In genomic region chr13:57977721-57978120, GRCm38 (mm10) we compare ENCODE assay signal across 23 mouse cellular contexts.
DNase-seq lines count a peak whose midpoint lies in the region; TF ChIP-seq lines count a peak whose summit lies in the region.
"Had no signal": no experiment of that assay in that cellular context is flagged by ENCODE, and none has a peak within 500 bp of the region (broad histone marks: within the 10 kb centered on the region; RNA-seq: fewer than 3 reads in every experiment).

No protein-coding gene starts in this region.

- no peak for DNase-seq in layer of hippocampus, adult 2 months (ENCODE audit: low spot score in 2 of 2)
- no peak for DNase-seq in layer of hippocampus, adult 9-10 months (ENCODE audit: low spot score)
- peak; percentile 20 for DNase-seq in thymus, postnatal 4 days
- no peak for DNase-seq in thymus, postnatal 10 days (ENCODE audit: low spot score in 2 of 2)
- peak; percentile 39 for DNase-seq in ZHBTc4 (ENCODE audit: low read depth, low spot score)
- peak; percentile 53 for DNase-seq in testis, postnatal 14 days (ENCODE audit: low spot score)
- no peak for DNase-seq in right cerebral cortex, adult 18-20 months
- DNase-seq in right cerebral cortex, postnatal 14 days, result no peak
- DNase-seq: adrenal gland, postnatal 10 days; B cell, adult 2 months; cerebellum, adult 9-11 months; gastrocnemius, postnatal 36 days; heart, postnatal 36 days; kidney, adult 9 months; kidney, postnatal 14 days; layer of hippocampus, postnatal 36 days; lung, postnatal 10 days; thymus, adult 2 months had no signal

- peak; percentile 46 for TF ChIP-seq CTCF in layer of hippocampus, adult 2 months (conservative IDR thresholded peaks at IDR 0.05)

- H3K27ac ChIP-seq in layer of hippocampus, adult 2 months, result no peak overlapping the region
- H3K27ac ChIP-seq: embryonic facial prominence, embryonic 10.5 days; heart, embryonic 15.5 days; hindbrain, embryonic 14.5 days; intestine, embryonic 15.5 days; midbrain, embryonic 12.5 days had no signal

- H3K4me3 ChIP-seq in layer of hippocampus, adult 2 months, result no peak overlapping the region
- H3K4me3 ChIP-seq: embryonic facial prominence, embryonic 10.5 days; heart, embryonic 15.5 days; intestine, embryonic 15.5 days; midbrain, embryonic 12.5 days had no signal

Comparison
In these comparisons a context has a peak if more than half of its experiments do, and no peak if none do; other contexts are left out.
1. DNase-seq: peak in thymus, postnatal 4 days (single experiment), ZHBTc4 (single experiment) and testis, postnatal 14 days (single experiment); none in layer of hippocampus, adult 2 months (0 of 2), layer of hippocampus, adult 9-10 months (single experiment), thymus, postnatal 10 days (0 of 2), right cerebral cortex, adult 18-20 months (single experiment) and right cerebral cortex, postnatal 14 days (single experiment).